17 mouse cellular contexts compared by ENCODE assay signal in the genomic region with DNA sequence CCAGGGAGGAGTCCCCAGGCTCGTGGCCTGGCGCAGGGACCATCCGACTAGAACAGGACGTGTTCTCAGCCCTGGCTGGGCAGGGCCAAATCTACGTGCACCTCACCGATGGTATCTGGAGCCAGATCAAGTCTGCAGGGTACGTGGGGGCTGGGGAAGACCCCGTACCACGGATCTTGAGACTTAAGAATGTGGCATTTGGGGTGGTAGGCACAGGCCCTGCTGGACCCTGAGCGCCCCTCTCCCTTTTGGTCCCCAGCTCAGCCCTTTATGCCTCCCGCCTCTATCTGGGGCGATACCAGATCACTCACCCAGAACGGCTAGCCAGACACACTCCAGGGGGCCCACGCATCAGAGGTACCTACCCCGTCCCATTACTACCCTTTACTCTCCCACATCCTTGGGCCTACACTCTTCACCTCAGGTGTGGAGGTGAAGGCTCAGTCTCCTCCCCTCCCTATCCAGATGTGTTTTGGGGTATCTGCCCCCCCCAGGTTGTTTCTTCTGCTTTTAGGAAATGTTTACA. TPM values are rescaled to one million over a fixed set of nuclear protein-coding genes. Genes with fewer than 3 reads are reported as not detected.
"Had no signal": no experiment of that assay in that cellular context is flagged by ENCODE, and none has a peak within 500 bp of the region (broad histone marks: within the 10 kb centered on the region; RNA-seq: fewer than 3 reads in every experiment).

No protein-coding gene starts in this region.

- H3K4me2 ChIP-seq: limb, embryonic 13.5 days; neural tube, embryonic 12.5 days had no signal

- DNase-seq: kidney, adult 9 months; kidney, postnatal 36 days; left cerebral cortex, postnatal 4 days; lung, adult 18-20 months; right cerebral cortex, adult 18-20 months; right cerebral cortex, postnatal 25 days; thymus, adult 18-20 months; thymus, postnatal 14 days had no signal

- H3K9me3 ChIP-seq: limb, embryonic 13.5 days; neural tube, embryonic 12.5 days had no signal

- H3K27me3 ChIP-seq: neural tube, embryonic 12.5 days had no signal

- H3K4me3 ChIP-seq: layer of hippocampus, adult 2 months; limb, embryonic 13.5 days; myocyte; neural tube, embryonic 12.5 days had no signal

- H3K9ac ChIP-seq: limb, embryonic 13.5 days; liver, embryonic 14.5 days; neural tube, embryonic 12.5 days had no signal

- H3K27ac ChIP-seq: kidney, postnatal 0 days; layer of hippocampus, adult 2 months; limb, embryonic 13.5 days; liver, embryonic 14.5 days; neural tube, embryonic 12.5 days; stomach, postnatal 0 days had no signal

RNA-seq across cellular contexts. Expression of a gene that starts 8.7 kb away (rescaled TPM):
- total RNA-seq: liver, adult 2 months; megakaryocyte-erythroid progenitor cell, adult 5-6 weeks had no signal
- polyA plus RNA-seq: liver, adult 2 months had no signal

RNA-seq across cellular contexts. Expression of a gene that starts 37.8 kb away (rescaled TPM):
- total RNA-seq: megakaryocyte-erythroid progenitor cell, adult 5-6 weeks had no signal
